Mouse (Mus musculus): ENCODE data around the gene Rdh1. TPM values are rescaled to one million over a fixed set of nuclear protein-coding genes. Genes with fewer than 3 reads are reported as not detected.
A peak's percentile ranks its signal among the peaks of the same experiment; 100 is the strongest.
"Not testable (repeated sequence)": the region's sequence is repeated elsewhere in the genome, so short reads cannot be mapped to it uniquely, and the experiment has no call there.

Gene Rdh1
- polyA plus RNA-seq, 1 experiment from 2014 or later = 0.04 TPM

- Histone ChIP-seq H3K36me3 (ENCODE audit: control insufficient read depth, insufficient read depth, low read length) (no peaks in the 10 kb centered on the region), H3K9ac (ENCODE audit: low read depth, low read length) (no peak overlapping the region), H3K27me3 (replicated peaks; ENCODE audit: control insufficient read depth, insufficient read depth, low read length) (no peaks in the 10 kb centered on the region), H3K4me3 (ENCODE audit: low read length) (no peak overlapping the region), H3K27ac (ENCODE audit: low read depth, low read length) (no peak overlapping the region), H3K4me2 (ENCODE audit: low read length) (peak overlapping the region; percentile 45; the same call in 1 of the 2 replicates), H3K9me3 (ENCODE audit: control insufficient read depth, low read length) (no peaks in the 10 kb centered on the region), H3K4me1 (ENCODE audit: control insufficient read depth, insufficient read depth, low read depth, low read length) (no peaks in the 10 kb centered on the region)
- ATAC-seq = no peak
- WGBS = 46% methylated on average over 18 of the region's 18 CpGs
Observed at GRCm38 (mm10) chr10:127755770-127756468, 3.6 kb upstream of the Rdh1 start.

DNA sequence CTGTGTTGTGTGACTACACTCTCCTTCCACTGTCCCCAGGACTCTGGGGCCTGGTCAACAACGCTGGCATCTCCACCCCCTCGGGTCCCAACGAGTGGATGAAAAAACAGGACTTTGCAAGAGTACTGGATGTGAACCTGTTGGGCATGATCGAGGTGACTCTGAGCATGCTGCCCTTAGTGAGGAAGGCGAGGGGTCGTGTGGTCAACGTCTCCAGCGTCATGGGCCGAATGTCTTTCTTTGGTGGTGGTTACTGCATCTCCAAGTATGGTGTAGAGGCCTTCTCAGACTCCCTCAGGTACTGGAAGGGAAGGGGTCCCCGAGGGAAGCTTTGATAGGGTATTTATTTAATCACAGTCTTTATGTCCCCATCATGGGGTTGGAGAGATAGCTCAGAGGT, 3.4 kb downstream of the Rdh1 start:
- ATAC-seq; H3K4me1 ChIP-seq (ENCODE audit: control insufficient read depth, insufficient read depth, low read depth, low read length); H3K9ac ChIP-seq (ENCODE audit: low read depth, low read length); H3K27ac ChIP-seq (ENCODE audit: low read depth, low read length); H3K36me3 ChIP-seq (ENCODE audit: control insufficient read depth, insufficient read depth, low read length); H3K9me3 ChIP-seq (ENCODE audit: control insufficient read depth, low read length); H3K4me2 ChIP-seq (ENCODE audit: low read length); H3K4me3 ChIP-seq (ENCODE audit: low read length); H3K27me3 ChIP-seq (replicated peaks; ENCODE audit: control insufficient read depth, insufficient read depth, low read length): not testable (repeated sequence)
- WGBS = 87% methylated on average over 10 of the region's 10 CpGs

DNA sequence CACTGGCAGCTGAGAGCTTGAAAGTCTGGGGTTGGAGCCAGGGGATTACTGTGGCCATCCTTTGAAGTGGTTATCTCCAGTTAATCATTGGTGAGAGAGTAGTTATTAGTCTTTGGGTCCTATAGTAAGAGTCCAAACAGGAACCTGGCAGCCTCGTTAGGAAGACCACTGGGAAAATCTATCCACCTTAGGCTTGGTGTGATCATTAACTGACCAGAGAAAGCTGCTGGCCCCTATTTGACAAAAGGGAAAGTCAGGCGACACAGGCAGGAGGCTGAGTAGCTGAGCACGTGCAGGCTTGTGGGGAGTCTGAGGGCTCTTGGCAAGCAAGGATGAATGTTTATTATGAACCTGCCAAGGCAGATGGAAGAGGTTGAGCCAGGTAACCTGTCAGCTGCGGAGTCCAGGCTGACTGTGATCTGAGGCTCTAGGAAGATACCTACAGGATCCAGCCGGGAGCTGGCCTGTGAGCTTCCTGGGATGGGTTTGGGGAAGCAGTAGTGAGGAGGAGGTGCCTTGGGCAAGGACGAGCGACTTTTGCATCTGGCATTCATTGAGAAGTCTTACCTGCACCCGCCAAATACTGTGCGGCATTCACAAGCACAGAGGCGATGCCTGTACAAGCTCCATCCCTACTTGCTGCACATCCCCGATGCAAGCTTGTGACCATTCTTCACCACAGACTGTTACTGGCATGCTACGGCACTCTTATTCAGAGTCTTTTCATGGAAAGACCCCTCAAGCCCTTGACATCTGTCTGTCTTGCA, 4.6 kb downstream of the Rdh1 start:
- no peaks in the 10 kb centered on the region for H3K27me3 ChIP-seq (replicated peaks; ENCODE audit: control insufficient read depth, insufficient read depth, low read length)
- no peak overlapping the region for H3K4me3 ChIP-seq (ENCODE audit: low read length)
- H3K9me3 ChIP-seq (ENCODE audit: control insufficient read depth, low read length) = no peaks in the 10 kb centered on the region
- H3K27ac ChIP-seq (ENCODE audit: low read depth, low read length) = no peak overlapping the region
- H3K4me1 ChIP-seq (ENCODE audit: control insufficient read depth, insufficient read depth, low read depth, low read length) = no peaks in the 10 kb centered on the region
- no peak for ATAC-seq
- H3K9ac ChIP-seq (ENCODE audit: low read depth, low read length) = no peak overlapping the region
- H3K36me3 ChIP-seq (ENCODE audit: control insufficient read depth, insufficient read depth, low read length) = no peaks in the 10 kb centered on the region
- 65% methylated on average over 12 of the region's 12 CpGs for WGBS
- no peak overlapping the region for H3K4me2 ChIP-seq (ENCODE audit: low read length)

- ATAC-seq = no peak
- Histone ChIP-seq H3K4me3 (ENCODE audit: low read length) (no peak overlapping the region), H3K4me2 (ENCODE audit: low read length) (no peak overlapping the region)
Observed at GRCm38 (mm10) chr10:127766564-127766963, 7.0 kb downstream of the Rdh1 start.

GRCm38 (mm10) chr10:127776011-127776410, 16.5 kb downstream of the Rdh1 start, which contains the start of gene Rdh9:
Gene Rdh9 (plus strand): TSS chr10:127776386.
- 88% methylated on average over 2 of the region's 2 CpGs for WGBS
- Histone ChIP-seq H3K9me3 (ENCODE audit: control insufficient read depth, low read length) (no peaks in the 10 kb centered on the region), H3K27ac (ENCODE audit: low read depth, low read length) (no peak within 1 kb of the TSS), H3K9ac (ENCODE audit: low read depth, low read length) (no peak within 1 kb of the TSS), H3K4me3 (ENCODE audit: low read length) (no peak within 1 kb of the TSS), H3K4me1 (ENCODE audit: control insufficient read depth, insufficient read depth, low read depth, low read length) (no peaks in the 10 kb centered on the region), H3K27me3 (replicated peaks; ENCODE audit: control insufficient read depth, insufficient read depth, low read length) (no peaks in the 10 kb centered on the region), H3K36me3 (ENCODE audit: control insufficient read depth, insufficient read depth, low read length) (no peaks in the 10 kb centered on the region), H3K4me2 (ENCODE audit: low read length) (no peak within 1 kb of the TSS)
- no peak for ATAC-seq

More at GRCm38 (mm10) chr10:127766564-127766963, 7.0 kb downstream of the Rdh1 start:
- no peaks in the 10 kb centered on the region for H3K36me3 ChIP-seq (ENCODE audit: control insufficient read depth, insufficient read depth, low read length)
- H3K9me3 ChIP-seq (ENCODE audit: control insufficient read depth, low read length) = no peaks in the 10 kb centered on the region
- no peaks in the 10 kb centered on the region for H3K4me1 ChIP-seq (ENCODE audit: control insufficient read depth, insufficient read depth, low read depth, low read length)
- no peaks in the 10 kb centered on the region for H3K27me3 ChIP-seq (replicated peaks; ENCODE audit: control insufficient read depth, insufficient read depth, low read length)
- no peak overlapping the region for H3K9ac ChIP-seq (ENCODE audit: low read depth, low read length)
- 93% methylated on average over 1 of the region's 1 CpGs for WGBS
- H3K27ac ChIP-seq (ENCODE audit: low read depth, low read length) = no peak overlapping the region

GRCm38 (mm10) chr10:127782321-127782720, 22.8 kb downstream of the Rdh1 start:
- not testable (repeated sequence) for H3K36me3 ChIP-seq (ENCODE audit: control insufficient read depth, insufficient read depth, low read length); H3K9me3 ChIP-seq (ENCODE audit: control insufficient read depth, low read length); ATAC-seq; H3K4me2 ChIP-seq (ENCODE audit: low read length); H3K4me1 ChIP-seq (ENCODE audit: control insufficient read depth, insufficient read depth, low read depth, low read length); H3K27me3 ChIP-seq (replicated peaks; ENCODE audit: control insufficient read depth, insufficient read depth, low read length); H3K9ac ChIP-seq (ENCODE audit: low read depth, low read length); H3K4me3 ChIP-seq (ENCODE audit: low read length); H3K27ac ChIP-seq (ENCODE audit: low read depth, low read length)
- WGBS = 96% methylated on average over 17 of the region's 17 CpGs

GRCm38 (mm10) chr10:127785411-127785810, 25.9 kb downstream of the Rdh1 start:
- 87% methylated on average over 1 of the region's 1 CpGs for WGBS

GRCm38 (mm10) chr10:127799295-127799694, 39.8 kb downstream of the Rdh1 start:
- peaks cover 3% of the 10 kb centered on the region for H3K9me3 ChIP-seq (ENCODE audit: control insufficient read depth, low read length)
- WGBS = 69% methylated on average over 1 of the region's 1 CpGs
- no peak overlapping the region for H3K9ac ChIP-seq (ENCODE audit: low read depth, low read length)

More at GRCm38 (mm10) chr10:127785411-127785810, 25.9 kb downstream of the Rdh1 start:
- H3K4me1 ChIP-seq (ENCODE audit: control insufficient read depth, insufficient read depth, low read depth, low read length); H3K9ac ChIP-seq (ENCODE audit: low read depth, low read length); H3K4me3 ChIP-seq (ENCODE audit: low read length); H3K27me3 ChIP-seq (replicated peaks; ENCODE audit: control insufficient read depth, insufficient read depth, low read length); H3K4me2 ChIP-seq (ENCODE audit: low read length); H3K27ac ChIP-seq (ENCODE audit: low read depth, low read length); H3K36me3 ChIP-seq (ENCODE audit: control insufficient read depth, insufficient read depth, low read length); H3K9me3 ChIP-seq (ENCODE audit: control insufficient read depth, low read length); ATAC-seq: not testable (repeated sequence)

DNA sequence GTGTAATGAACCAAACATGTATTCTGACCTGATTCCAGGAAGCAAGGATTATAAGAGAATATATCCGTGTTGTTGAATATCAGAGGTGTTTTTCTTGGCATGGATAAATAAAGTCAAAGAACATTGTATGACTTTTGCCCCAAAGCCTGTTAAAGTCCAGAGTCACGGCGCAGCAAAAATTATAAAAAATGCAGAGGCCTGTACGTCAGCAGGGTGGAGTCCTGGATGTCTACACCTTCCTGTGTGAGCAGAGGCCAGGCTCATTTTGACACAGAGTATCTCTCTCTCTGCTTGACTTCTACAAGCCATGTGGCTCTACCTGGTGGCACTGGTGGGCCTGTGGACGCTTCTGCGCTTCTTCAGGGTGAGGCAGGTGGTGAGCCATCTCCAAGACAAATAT, 41.4 kb downstream of the Rdh1 start, which contains the start of gene Rdh16:
Gene Rdh16, plus strand, starts transcription at position 262 of the 400 bp plus-strand sequence.
- Histone ChIP-seq H3K4me2 (ENCODE audit: low read length) (no peak within 1 kb of the TSS), H3K4me1 (ENCODE audit: control insufficient read depth, insufficient read depth, low read depth, low read length) (no peaks in the 10 kb centered on the region), H3K9me3 (ENCODE audit: control insufficient read depth, low read length) (peaks cover 3% of the 10 kb centered on the region), H3K36me3 (ENCODE audit: control insufficient read depth, insufficient read depth, low read length) (no peaks in the 10 kb centered on the region), H3K4me3 (ENCODE audit: low read length) (no peak within 1 kb of the TSS), H3K9ac (ENCODE audit: low read depth, low read length) (no peak within 1 kb of the TSS), H3K27ac (ENCODE audit: low read depth, low read length) (no peak within 1 kb of the TSS), H3K27me3 (replicated peaks; ENCODE audit: control insufficient read depth, insufficient read depth, low read length) (no peaks in the 10 kb centered on the region)
- ATAC-seq = no peak
- WGBS = 86% methylated on average over 6 of the region's 6 CpGs

More at GRCm38 (mm10) chr10:127799295-127799694, 39.8 kb downstream of the Rdh1 start:
- H3K27me3 ChIP-seq (replicated peaks; ENCODE audit: control insufficient read depth, insufficient read depth, low read length) = no peaks in the 10 kb centered on the region
- ATAC-seq = no peak
- H3K4me1 ChIP-seq (ENCODE audit: control insufficient read depth, insufficient read depth, low read depth, low read length) = no peaks in the 10 kb centered on the region
- H3K4me3 ChIP-seq (ENCODE audit: low read length) = no peak overlapping the region
- H3K27ac ChIP-seq (ENCODE audit: low read depth, low read length) = no peak overlapping the region
- H3K36me3 ChIP-seq (ENCODE audit: control insufficient read depth, insufficient read depth, low read length) = no peaks in the 10 kb centered on the region
- no peak overlapping the region for H3K4me2 ChIP-seq (ENCODE audit: low read length)

Data from hindbrain, embryonic 16.5 days (tissue).